Mouse (Mus musculus): ENCODE measurements at regions not wholly inside any gene's neighbourhood (a gene's known extent, or its start where the extent isn't known, plus 50 kb on each side); places are given as distances from the start of the nearest gene placed in this dataset.
"Not testable (repeated sequence)": the region's sequence is repeated elsewhere in the genome, so short reads cannot be mapped to it uniquely, and the experiment has no call there.

GRCm38 (mm10) chr3:38320998-38321397, 163.6 kb downstream of the Ankrd50 start:
- no peak for DNase-seq (ENCODE audit: low spot score in 2 of 2)

DNA sequence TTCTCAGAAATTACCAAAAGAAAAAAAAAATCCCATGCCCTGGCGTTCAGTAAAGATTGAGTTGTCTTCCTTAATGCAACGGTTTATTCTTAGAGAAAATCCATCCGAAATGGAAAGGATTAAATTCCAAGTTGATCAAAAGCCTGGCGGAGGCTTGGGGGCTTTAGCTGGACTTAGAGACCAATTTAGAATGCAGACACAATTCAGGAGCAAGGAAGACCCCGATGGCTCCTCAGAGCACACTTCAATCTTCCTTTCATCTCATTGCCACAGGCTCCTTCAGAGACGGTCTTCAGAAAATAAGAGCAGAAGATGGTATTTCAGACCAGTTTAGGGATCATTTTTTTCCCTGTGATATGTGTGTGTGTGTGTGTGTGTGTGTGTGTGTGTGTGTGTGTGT, 171.8 kb downstream of the Ankrd50 start:
- DNase-seq (ENCODE audit: low spot score in 2 of 2) = no peak

DNA sequence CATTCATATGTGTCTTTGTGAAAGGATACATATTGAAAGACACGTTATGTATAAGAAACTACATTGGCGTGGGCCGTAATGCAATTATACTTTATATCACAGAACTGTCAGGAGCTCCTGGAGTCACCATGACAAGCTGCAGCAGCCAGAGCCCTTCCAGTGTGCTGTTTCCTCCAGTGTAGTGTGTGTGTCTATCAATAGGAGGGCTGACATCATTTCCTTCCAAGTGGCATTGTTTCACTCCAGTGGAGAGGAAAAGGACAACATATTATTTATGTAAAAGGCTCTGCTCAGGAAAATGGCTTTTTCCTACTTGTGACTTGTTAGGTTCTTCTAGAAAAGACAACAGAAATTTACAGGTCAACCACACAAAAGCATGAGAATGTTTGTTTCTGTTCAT, 172.5 kb downstream of the Ankrd50 start:
- DNase-seq (ENCODE audit: low spot score in 2 of 2) = no peak

DNA sequence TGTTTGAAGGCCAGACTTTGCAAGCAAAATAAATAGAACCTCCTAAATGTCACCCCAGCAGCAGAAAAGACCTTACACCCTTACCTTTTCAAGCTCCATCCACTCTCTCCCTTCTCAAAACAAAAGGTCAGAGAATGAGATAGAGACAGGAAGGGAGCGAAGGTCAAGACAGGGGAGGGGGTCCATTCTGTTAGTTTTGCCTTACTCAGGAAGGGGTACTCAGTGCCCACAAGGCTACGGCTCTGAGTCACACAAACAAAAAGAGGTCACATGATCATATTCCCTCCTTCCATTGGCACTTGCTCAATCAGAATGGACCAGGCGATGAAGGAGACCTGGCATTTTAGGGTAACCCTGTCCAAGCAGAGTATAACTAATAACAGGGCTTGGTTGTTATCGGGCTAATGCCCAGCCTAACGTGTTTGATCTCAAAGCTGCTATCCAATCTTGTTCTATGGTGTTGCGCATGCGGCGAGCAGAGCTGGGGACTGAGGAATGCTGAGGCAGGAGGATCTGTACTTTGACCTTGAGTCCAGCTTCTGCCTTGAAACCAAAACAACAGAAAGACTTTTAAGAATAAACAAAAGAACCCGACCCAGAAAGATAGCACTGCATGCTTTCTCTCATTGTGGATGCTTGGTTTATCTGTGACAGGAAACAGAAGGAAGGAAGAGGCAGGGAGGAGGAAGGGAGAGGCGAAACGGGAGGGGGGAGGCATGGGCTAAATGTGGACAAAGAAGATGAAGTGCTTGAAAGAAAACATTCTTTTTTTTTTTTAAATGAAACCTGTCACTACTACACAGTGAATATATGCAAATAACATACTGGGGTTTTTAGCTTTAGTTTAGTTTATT, 184.5 kb downstream of the Ankrd50 start:
- no peak for DNase-seq (ENCODE audit: low spot score in 2 of 2)

DNA sequence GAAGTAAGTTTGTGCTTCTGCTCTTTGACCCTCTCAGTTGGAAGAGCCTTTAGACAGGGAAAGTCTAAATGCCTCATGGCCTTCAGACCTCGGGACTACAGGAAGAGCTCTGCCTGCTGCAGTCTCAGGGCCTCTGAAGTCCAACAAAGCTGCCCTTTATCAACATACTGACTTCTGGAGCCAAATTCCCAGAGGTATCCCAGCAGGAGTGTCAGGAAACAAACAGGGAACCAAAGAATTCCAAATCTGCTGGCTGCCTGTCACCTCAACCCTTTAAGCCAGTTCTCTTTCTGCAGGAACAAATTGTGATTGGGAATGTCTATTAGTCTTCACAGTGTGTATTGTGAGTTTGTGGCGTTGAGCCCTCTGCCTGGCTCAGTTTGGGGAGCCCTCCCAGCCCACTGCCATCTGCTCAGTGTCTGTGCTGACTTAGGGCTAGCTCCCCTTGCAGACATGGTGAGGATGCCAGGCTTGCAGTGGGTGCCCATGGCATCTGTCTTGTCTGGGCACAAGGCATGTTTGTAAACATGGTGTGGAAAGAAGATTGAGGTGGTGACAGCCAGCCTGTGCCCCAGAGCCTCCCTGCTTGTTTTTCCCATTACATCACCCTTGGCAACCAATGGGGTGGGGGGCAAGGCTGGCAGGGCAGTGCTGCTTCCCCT, 185.3 kb downstream of the Ankrd50 start:
- DNase-seq (ENCODE audit: low spot score in 2 of 2) = peak in 1 of 2 experiments; percentile 28

- no peak for DNase-seq (ENCODE audit: low spot score in 2 of 2)
Observed at GRCm38 (mm10) chr3:38297499-38297898, 187.1 kb downstream of the Ankrd50 start.

GRCm38 (mm10) chr3:38289062-38289461, 195.6 kb downstream of the Ankrd50 start:
- DNase-seq (ENCODE audit: low spot score in 2 of 2) = no peak

GRCm38 (mm10) chr3:38283687-38284124, 200.9 kb downstream of the Ankrd50 start:
- DNase-seq (ENCODE audit: low spot score in 2 of 2) = no peak

GRCm38 (mm10) chr3:38282891-38283290, 201.8 kb downstream of the Ankrd50 start:
- DNase-seq (ENCODE audit: low spot score in 2 of 2) = no peak

DNA sequence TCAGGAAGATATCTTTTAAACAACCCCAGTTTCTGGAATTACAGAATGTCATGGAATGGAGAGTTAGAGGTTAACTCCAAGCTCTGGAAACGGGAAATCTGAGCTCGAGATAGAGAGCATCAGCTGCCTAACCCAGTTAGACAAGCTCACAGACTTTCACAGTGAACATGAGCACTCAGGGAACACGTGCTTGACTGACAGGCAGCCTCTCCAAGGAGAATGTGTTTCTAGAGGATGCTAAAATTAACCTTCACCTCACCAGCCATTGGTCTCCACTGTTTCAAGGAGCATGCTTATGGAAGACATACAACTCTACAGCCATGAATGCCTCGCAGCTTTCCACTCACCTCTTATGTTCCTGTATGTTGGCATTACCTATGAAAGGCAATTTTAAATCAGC, 203.0 kb downstream of the Ankrd50 start:
- no peak for DNase-seq (ENCODE audit: low spot score in 2 of 2)

- DNase-seq (ENCODE audit: low spot score in 2 of 2) = no peak
Observed at GRCm38 (mm10) chr3:38280876-38281275, 203.8 kb downstream of the Ankrd50 start.

DNA sequence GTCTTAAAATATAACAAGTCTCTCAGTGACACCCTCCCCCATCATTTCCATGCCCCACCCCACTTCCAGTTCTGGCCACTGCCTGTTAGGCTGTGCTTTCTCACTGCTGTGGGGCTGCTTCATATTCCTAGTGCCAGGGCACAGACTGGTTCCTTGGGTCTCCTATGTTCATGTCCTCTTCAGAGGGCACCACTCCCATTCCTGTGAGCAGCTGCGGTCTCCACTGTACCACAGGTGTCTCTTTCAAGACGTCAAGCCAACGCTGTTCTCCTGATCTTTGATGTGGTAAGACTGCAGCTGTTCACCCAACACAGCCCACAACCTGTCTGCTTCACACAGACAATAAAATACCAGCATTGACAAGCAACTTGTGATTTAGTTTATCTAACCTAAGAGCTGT, 204.5 kb downstream of the Ankrd50 start:
- no peak for DNase-seq (ENCODE audit: low spot score in 2 of 2)

GRCm38 (mm10) chr3:38276948-38277504, 207.6 kb downstream of the Ankrd50 start:
- no peak for DNase-seq (ENCODE audit: low spot score in 2 of 2)

DNA sequence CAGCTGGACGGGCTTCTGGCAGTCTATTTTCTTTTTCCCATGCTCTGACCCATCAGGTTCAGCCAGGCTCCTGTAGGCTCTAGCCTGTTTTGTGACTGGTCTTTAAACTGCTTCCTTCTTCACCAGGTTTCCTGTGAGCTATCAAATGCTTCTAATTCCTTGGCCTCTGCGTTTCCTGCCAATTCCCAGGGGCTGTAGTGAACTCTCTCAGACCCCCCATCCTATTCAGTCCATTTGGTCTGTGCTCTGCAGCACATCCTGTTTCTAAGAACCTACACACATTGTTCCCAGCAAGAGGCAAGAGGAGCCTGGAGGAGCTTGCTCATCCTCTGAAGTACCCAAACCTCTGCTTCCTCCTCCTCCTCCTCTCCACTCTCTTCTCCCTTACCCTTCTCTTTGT, 209.3 kb downstream of the Ankrd50 start:
- DNase-seq (ENCODE audit: low spot score in 2 of 2) = no peak

- no peak for DNase-seq (ENCODE audit: low spot score in 2 of 2)
Observed at GRCm38 (mm10) chr3:38270742-38271141, 213.9 kb downstream of the Ankrd50 start.

GRCm38 (mm10) chr3:38268226-38268625, 216.4 kb downstream of the Ankrd50 start:
- DNase-seq (ENCODE audit: low spot score in 2 of 2) = no peak

GRCm38 (mm10) chr3:38263261-38264141, 221.1 kb downstream of the Ankrd50 start:
- DNase-seq (ENCODE audit: low spot score in 2 of 2) = no peak

DNA sequence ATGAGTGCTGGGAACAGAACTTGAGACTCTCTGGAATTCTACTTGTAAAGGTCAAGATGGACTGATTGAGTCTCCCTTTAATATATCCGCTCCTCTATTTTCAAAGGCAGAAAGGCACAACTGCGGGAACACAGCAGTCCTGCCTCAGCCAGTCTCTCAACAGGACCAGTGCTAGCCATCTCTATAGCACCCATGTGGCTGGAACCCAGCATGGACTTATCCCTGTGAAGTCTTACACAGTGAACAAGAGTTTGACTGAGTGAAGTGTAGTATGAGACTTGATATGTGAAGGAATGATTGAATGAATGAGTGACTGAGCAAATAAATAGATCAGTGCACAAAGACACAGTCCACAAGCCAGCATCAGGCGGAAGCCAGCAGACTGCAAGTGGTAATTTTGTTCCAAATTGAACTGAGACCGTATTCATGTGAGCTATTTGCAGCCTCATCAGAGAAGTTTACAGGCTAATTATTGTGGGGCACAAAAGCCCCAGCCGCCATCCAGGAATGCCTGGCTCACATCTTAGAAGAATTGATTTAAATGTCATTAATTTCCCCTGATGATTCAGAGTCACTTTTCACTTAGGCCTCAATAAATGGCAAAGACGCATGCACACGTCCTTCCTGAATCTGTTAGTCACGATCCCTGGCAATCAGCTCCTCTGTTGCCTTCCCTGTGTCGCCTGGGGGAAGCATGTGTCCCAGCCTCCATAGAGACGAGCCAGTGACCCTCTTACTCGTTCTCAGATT, 223.1 kb downstream of the Ankrd50 start:
- peak; percentile 39 to 51 for DNase-seq (ENCODE audit: low spot score in 2 of 2)

DNA sequence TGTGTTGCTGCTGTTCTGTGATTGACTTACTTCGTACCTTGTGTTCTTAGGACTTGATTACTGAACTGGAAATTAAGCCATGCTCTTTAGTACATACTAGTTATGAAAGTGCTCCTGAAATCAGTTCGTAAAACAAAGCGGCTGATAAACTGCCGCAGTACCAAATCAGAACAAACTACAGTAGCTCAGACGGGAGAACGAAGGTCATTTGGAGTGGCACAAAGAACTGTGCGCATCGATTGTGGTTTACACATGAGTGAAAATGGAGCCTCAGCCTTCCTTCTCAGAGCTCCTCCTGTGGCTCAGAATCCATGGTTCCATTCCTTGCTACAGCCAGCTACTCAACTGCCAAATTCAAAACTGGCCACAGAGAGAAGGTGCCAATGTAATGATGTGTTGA, 225.4 kb downstream of the Ankrd50 start:
- not testable (repeated sequence) for DNase-seq (ENCODE audit: low spot score in 2 of 2)

DNA sequence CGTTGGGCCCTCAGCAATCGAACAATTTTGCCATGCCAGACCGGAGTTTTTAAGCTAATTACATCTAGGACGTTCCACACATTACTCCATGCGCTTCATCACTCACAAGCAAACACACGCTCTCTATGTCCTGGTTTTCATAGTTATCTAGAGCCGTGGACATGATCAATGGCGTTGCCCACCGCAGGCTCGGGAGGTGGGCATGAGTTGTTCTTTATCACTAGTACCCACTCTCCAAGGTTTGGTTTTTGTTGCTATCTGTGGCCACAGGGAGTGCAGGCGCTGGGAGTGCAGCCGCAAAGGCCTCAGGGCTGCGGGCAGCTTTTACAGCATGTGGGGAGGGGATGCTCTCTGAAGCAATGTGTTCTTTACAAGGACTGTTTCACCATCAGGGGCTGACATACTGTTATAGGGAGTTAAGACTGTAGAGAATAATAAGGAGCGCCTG, 226.8 kb downstream of the Ankrd50 start:
- no peak for DNase-seq (ENCODE audit: low spot score in 2 of 2)
